Mouse (Mus musculus): ENCODE data around the gene Hspa1l. TPM values are rescaled to one million over a fixed set of nuclear protein-coding genes. Genes with fewer than 3 reads are reported as not detected.
"Not testable (repeated sequence)": the region's sequence is repeated elsewhere in the genome, so short reads cannot be mapped to it uniquely, and the experiment has no call there.

Gene Hspa1l
- polyA plus RNA-seq, 1 experiment = 0.04 TPM

- no peaks in the 10 kb centered on the region for H3K36me3 ChIP-seq (ENCODE audit: control insufficient read depth)
- H3K9me3 ChIP-seq (ENCODE audit: control insufficient read depth, low read length) = no peaks in the 10 kb centered on the region
- no peak for TF ChIP-seq GATA1 (IDR thresholded peaks at IDR 0.05; ENCODE audit: low read length)
- no peak for TF ChIP-seq TAL1 (IDR thresholded peaks at IDR 0.05; ENCODE audit: low read length)
- peaks cover 8% of the 10 kb centered on the region for H3K4me1 ChIP-seq (ENCODE audit: control insufficient read depth)
- no peak overlapping the region for H3K4me3 ChIP-seq (replicated peaks)
- H3K27me3 ChIP-seq (ENCODE audit: control insufficient read depth) = peaks cover 90% of the 10 kb centered on the region
Observed at GRCm38 (mm10) chr17:34964640-34965049, 7.9 kb upstream of the Hspa1l start.

DNA sequence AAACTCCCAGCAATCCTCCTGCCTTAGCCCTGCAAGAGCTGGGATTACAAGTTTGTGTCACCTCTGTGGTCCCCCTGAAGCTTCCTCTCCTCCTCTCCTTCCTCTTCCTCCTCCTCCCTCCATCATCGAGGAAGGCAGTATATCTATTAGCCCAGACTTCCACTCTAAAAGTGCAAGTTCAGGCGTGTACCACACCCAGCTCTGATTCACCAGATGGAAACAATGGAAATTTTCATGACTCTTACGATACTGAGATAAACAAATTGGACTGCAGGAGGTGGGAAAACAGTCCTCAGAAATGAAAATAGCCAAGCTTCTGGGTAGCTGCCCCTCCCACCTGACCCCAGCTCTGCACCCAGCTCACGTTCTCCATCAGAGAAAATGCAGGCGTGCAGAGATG is 6.9 kb upstream of the Hspa1l start:
- Histone ChIP-seq H3K27me3 (ENCODE audit: control insufficient read depth) (peaks cover 88% of the 10 kb centered on the region), H3K4me3 (replicated peaks) (no peak overlapping the region), H3K4me1 (ENCODE audit: control insufficient read depth) (no peaks in the 10 kb centered on the region), H3K9me3 (ENCODE audit: control insufficient read depth, low read length) (no peaks in the 10 kb centered on the region), H3K36me3 (ENCODE audit: control insufficient read depth) (no peaks in the 10 kb centered on the region)
- TF ChIP-seq TAL1 (IDR thresholded peaks at IDR 0.05; ENCODE audit: low read length) (no peak), GATA1 (IDR thresholded peaks at IDR 0.05; ENCODE audit: low read length) (no peak)

DNA sequence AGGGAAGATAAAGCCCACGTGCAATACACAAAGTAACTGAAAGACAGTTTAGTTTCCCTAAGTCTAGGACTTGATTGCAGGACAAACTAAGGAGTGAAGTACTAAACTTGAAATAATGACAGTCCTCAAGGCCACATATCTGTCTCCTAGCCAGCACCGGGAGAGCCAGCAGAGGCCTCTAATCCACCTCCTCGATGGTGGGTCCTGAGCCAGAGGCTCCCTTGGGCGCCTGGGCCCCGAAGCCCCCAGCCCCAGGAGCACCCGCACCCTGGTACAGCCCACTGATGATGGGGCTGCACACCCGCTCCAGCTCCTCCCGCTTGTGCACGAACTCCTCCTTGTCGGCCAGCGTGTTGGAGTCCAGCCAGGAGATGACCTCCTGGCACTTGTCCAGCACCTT is 2.7 kb upstream of the Hspa1l start, which contains the start of gene Gm20481:
TSS of gene Gm20481 (plus strand) at position 91 of the 400 bp plus-strand sequence.
- not testable (repeated sequence) for H3K4me1 ChIP-seq (ENCODE audit: control insufficient read depth); H3K4me3 ChIP-seq (replicated peaks); H3K9me3 ChIP-seq (ENCODE audit: control insufficient read depth, low read length); H3K36me3 ChIP-seq (ENCODE audit: control insufficient read depth)
- peaks cover 76% of the 10 kb centered on the region for H3K27me3 ChIP-seq (ENCODE audit: control insufficient read depth)

DNA sequence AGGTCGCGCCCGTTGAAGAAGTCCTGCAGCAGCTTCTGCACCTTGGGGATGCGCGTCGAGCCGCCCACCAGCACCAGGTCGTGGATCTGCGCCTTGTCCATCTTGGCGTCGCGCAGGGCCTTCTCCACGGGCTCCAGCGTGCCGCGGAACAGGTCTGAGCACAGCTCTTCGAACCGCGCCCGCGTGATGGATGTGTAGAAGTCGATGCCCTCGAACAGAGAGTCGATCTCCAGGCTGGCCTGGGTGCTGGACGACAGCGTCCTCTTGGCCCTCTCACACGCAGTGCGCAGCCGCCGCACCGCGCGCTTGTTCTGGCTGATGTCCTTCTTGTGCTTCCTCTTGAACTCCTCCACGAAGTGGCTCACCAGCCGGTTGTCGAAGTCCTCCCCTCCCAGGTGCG is 1.7 kb upstream of the Hspa1l start:
- H3K9me3 ChIP-seq (ENCODE audit: control insufficient read depth, low read length); H3K36me3 ChIP-seq (ENCODE audit: control insufficient read depth); H3K4me3 ChIP-seq (replicated peaks); H3K4me1 ChIP-seq (ENCODE audit: control insufficient read depth): not testable (repeated sequence)
- H3K27me3 ChIP-seq (ENCODE audit: control insufficient read depth) = peaks cover 66% of the 10 kb centered on the region

- not testable (repeated sequence) for H3K36me3 ChIP-seq (ENCODE audit: control insufficient read depth); H3K9me3 ChIP-seq (ENCODE audit: control insufficient read depth, low read length); H3K4me3 ChIP-seq (replicated peaks); H3K4me1 ChIP-seq (ENCODE audit: control insufficient read depth)
- H3K27me3 ChIP-seq (ENCODE audit: control insufficient read depth) = peaks cover 60% of the 10 kb centered on the region
Observed at GRCm38 (mm10) chr17:34971694-34972068, 822 bp upstream of the Hspa1l start.

DNA sequence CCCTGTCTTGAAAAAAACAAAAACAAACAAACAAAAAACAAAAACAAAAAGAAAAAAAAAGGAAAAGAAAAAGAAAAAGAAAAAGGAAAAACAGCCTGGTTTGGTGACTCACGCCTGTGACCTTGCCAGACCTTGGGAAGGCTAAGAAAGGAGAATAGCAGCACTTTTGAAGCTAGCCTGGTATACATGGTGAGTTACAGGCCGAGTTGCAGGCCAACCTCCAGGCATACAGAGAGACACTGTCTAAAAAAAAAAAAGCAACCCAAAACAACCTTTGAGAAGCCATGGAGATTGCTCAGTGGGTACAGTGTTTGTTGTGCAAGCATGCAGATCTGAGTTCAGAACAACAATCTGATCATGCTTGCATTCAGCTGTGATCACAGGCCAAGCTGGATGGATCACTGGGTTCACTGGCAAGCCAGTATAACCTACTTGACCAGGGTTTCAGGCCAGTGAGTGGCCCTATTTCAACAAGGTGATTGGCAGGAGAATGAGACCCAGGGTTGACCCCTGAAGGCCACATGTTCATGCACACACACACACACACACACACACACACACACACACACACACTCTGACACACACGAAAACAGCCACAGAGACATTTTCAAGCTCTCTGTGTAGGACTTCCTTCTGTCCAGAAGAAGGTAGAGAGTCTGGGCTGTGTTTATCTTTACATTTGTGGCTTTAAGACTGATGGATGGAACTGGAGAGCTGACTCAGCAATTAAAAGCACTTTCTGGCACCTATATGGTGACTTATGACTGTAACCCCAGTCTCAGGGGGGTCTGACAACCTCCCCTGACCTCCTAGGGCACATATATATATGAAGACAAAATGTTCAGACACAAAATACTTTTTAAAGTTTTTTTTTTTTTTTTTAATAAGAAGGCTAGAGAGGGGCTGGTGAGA is 3.3 kb downstream of the Hspa1l start:
- Histone ChIP-seq H3K9me3 (ENCODE audit: control insufficient read depth, low read length) (peaks cover 4% of the 10 kb centered on the region; the same call in 1 of the 2 replicates), H3K4me1 (ENCODE audit: control insufficient read depth) (peaks cover 18% of the 10 kb centered on the region), H3K36me3 (ENCODE audit: control insufficient read depth) (peaks cover 6% of the 10 kb centered on the region), H3K27me3 (ENCODE audit: control insufficient read depth) (peaks cover 25% of the 10 kb centered on the region), H3K4me3 (replicated peaks) (no peak overlapping the region)
- TF ChIP-seq GATA1 (IDR thresholded peaks at IDR 0.05; ENCODE audit: low read length) = no peak
- TF ChIP-seq TAL1 (IDR thresholded peaks at IDR 0.05; ENCODE audit: low read length) = no peak

- Histone ChIP-seq H3K36me3 (ENCODE audit: control insufficient read depth) (peaks cover 6% of the 10 kb centered on the region), H3K27me3 (ENCODE audit: control insufficient read depth) (peaks cover 19% of the 10 kb centered on the region), H3K9me3 (ENCODE audit: control insufficient read depth, low read length) (peaks cover 4% of the 10 kb centered on the region; the same call in 1 of the 2 replicates), H3K4me1 (ENCODE audit: control insufficient read depth) (peaks cover 19% of the 10 kb centered on the region), H3K4me3 (replicated peaks) (no peak overlapping the region)
- TF ChIP-seq GATA1 (IDR thresholded peaks at IDR 0.05; ENCODE audit: low read length) (no peak), TAL1 (IDR thresholded peaks at IDR 0.05; ENCODE audit: low read length) (no peak)
Observed at GRCm38 (mm10) chr17:34977000-34977399, 4.5 kb downstream of the Hspa1l start.

DNA sequence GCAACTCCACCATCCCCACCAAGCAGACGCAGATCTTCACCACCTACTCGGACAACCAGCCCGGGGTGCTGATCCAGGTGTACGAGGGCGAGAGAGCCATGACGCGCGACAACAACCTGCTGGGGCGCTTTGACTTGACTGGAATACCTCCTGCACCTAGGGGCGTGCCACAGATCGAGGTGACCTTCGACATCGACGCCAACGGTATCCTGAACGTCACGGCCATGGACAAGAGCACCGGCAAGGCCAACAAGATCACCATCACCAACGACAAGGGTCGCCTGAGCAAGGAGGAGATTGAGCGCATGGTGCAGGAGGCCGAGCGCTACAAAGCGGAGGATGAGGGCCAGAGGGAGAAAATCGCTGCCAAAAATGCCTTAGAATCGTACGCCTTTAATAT is 5.7 kb downstream of the Hspa1l start:
- H3K9me3 ChIP-seq (ENCODE audit: control insufficient read depth, low read length) = peaks cover 4% of the 10 kb centered on the region; the same call in 1 of the 2 replicates
- no peak overlapping the region for H3K4me3 ChIP-seq (replicated peaks)
- TF ChIP-seq GATA1 (IDR thresholded peaks at IDR 0.05; ENCODE audit: low read length) = no peak
- TF ChIP-seq TAL1 (IDR thresholded peaks at IDR 0.05; ENCODE audit: low read length) = no peak
- H3K4me1 ChIP-seq (ENCODE audit: control insufficient read depth) = peaks cover 22% of the 10 kb centered on the region
- peaks cover 6% of the 10 kb centered on the region for H3K36me3 ChIP-seq (ENCODE audit: control insufficient read depth)
- peaks cover 8% of the 10 kb centered on the region for H3K27me3 ChIP-seq (ENCODE audit: control insufficient read depth)

- Histone ChIP-seq H3K36me3 (ENCODE audit: control insufficient read depth) (peaks cover 12% of the 10 kb centered on the region), H3K27me3 (ENCODE audit: control insufficient read depth) (no peaks in the 10 kb centered on the region), H3K4me1 (ENCODE audit: control insufficient read depth) (peaks cover 28% of the 10 kb centered on the region), H3K9me3 (ENCODE audit: control insufficient read depth, low read length) (peaks cover 4% of the 10 kb centered on the region; the same call in 1 of the 2 replicates), H3K4me3 (replicated peaks) (no peak overlapping the region)
- no peak for TF ChIP-seq GATA1 (IDR thresholded peaks at IDR 0.05; ENCODE audit: low read length)
- no peak for TF ChIP-seq TAL1 (IDR thresholded peaks at IDR 0.05; ENCODE audit: low read length)
Observed at GRCm38 (mm10) chr17:34979631-34980030, 7.1 kb downstream of the Hspa1l start.

GRCm38 (mm10) chr17:34980655-34981054 is 8.2 kb downstream of the Hspa1l start:
- Histone ChIP-seq H3K27me3 (ENCODE audit: control insufficient read depth) (no peaks in the 10 kb centered on the region), H3K36me3 (ENCODE audit: control insufficient read depth) (peaks cover 22% of the 10 kb centered on the region), H3K4me3 (replicated peaks) (peak overlapping the region; percentile 98), H3K4me1 (ENCODE audit: control insufficient read depth) (peaks cover 34% of the 10 kb centered on the region), H3K9me3 (ENCODE audit: control insufficient read depth, low read length) (peaks cover 4% of the 10 kb centered on the region; the same call in 1 of the 2 replicates)
- TF ChIP-seq GATA1 (IDR thresholded peaks at IDR 0.05; ENCODE audit: low read length) (no peak), TAL1 (IDR thresholded peaks at IDR 0.05; ENCODE audit: low read length) (no peak)

Data from erythroblast, embryonic 14.5 days (primary cell).